In genomic region chr11:6410050-6410602, GRCm38 (mm10) we compare ENCODE assay signal across 14 mouse cellular contexts. TPM values are rescaled to one million over a fixed set of nuclear protein-coding genes. Genes with fewer than 3 reads are reported as not detected.
A peak's percentile ranks its signal among the peaks of the same experiment; 100 is the strongest.
DNase-seq lines count a peak whose midpoint lies in the region; ATAC-seq and TF ChIP-seq lines count a peak whose summit lies in the region.
"Had no signal": no experiment of that assay in that cellular context is flagged by ENCODE, and none has a peak within 500 bp of the region (broad histone marks: within the 10 kb centered on the region; RNA-seq: fewer than 3 reads in every experiment).

No protein-coding gene starts in this region.

- H3K4me3 ChIP-seq in hindbrain, embryonic 10.5 days, result no peak overlapping the region
- H3K4me3 ChIP-seq in hindbrain, embryonic 13.5 days, result no peak overlapping the region
- no peak overlapping the region for H3K4me3 ChIP-seq in thymus, adult 2 months (ENCODE audit: control insufficient read depth, insufficient read depth, low read length)
- no peak overlapping the region for H3K4me3 ChIP-seq in midbrain, embryonic 10.5 days
- H3K4me3 ChIP-seq: erythroblast, embryonic 14.5 days; lung, embryonic 15.5 days; midbrain, embryonic 15.5 days had no signal

- H3K9me3 ChIP-seq in hindbrain, embryonic 10.5 days, result no peaks in the 10 kb centered on the region
- no peaks in the 10 kb centered on the region for H3K9me3 ChIP-seq in hindbrain, embryonic 13.5 days
- H3K9me3 ChIP-seq in midbrain, embryonic 10.5 days (replicated peaks), result no peaks in the 10 kb centered on the region
- H3K9me3 ChIP-seq: lung, embryonic 15.5 days; midbrain, embryonic 15.5 days had no signal

- H3K27ac ChIP-seq in hindbrain, embryonic 10.5 days, result peak overlapping the region; percentile 53; the same call in 1 of the 2 replicates
- no peak overlapping the region for H3K27ac ChIP-seq in hindbrain, embryonic 13.5 days
- peak overlapping the region; percentile 87 for H3K27ac ChIP-seq in thymus, adult 2 months (ENCODE audit: control insufficient read depth, insufficient read depth, low read length)
- no peak overlapping the region for H3K27ac ChIP-seq in midbrain, embryonic 10.5 days (replicated peaks)
- H3K27ac ChIP-seq: lung, embryonic 15.5 days; midbrain, embryonic 15.5 days had no signal

- no peak overlapping the region for H3K4me2 ChIP-seq in hindbrain, embryonic 13.5 days
- H3K4me2 ChIP-seq: lung, embryonic 15.5 days; midbrain, embryonic 15.5 days had no signal

- no peaks in the 10 kb centered on the region for H3K27me3 ChIP-seq in hindbrain, embryonic 10.5 days (ENCODE audit: insufficient read depth, poor library complexity, severe bottlenecking)
- no peaks in the 10 kb centered on the region for H3K27me3 ChIP-seq in hindbrain, embryonic 13.5 days
- H3K27me3 ChIP-seq in thymus, adult 2 months (ENCODE audit: control insufficient read depth, insufficient read depth, low read length), result no peaks in the 10 kb centered on the region
- H3K27me3 ChIP-seq in midbrain, embryonic 10.5 days (ENCODE audit: low read depth, poor library complexity, severe bottlenecking), result no peaks in the 10 kb centered on the region
- H3K27me3 ChIP-seq: lung, embryonic 15.5 days; midbrain, embryonic 15.5 days had no signal

- H3K4me1 ChIP-seq in hindbrain, embryonic 10.5 days (replicated peaks), result peaks cover 31% of the 10 kb centered on the region
- peaks cover 22% of the 10 kb centered on the region for H3K4me1 ChIP-seq in hindbrain, embryonic 13.5 days (replicated peaks)
- peaks cover 46% of the 10 kb centered on the region for H3K4me1 ChIP-seq in thymus, adult 2 months (replicated peaks; ENCODE audit: control insufficient read depth, insufficient read depth, low read length)
- peaks cover 20% of the 10 kb centered on the region for H3K4me1 ChIP-seq in midbrain, embryonic 10.5 days

- no peak for ATAC-seq in hindbrain, embryonic 13.5 days (ENCODE audit: low FRiP score)
- ATAC-seq in CD4-positive, CD25-positive, alpha-beta regulatory T cell, adult 4 months, result peak; percentile 68
- ATAC-seq: midbrain, embryonic 15.5 days had no signal

- TF ChIP-seq CTCF in thymus, adult 2 months (IDR thresholded peaks at IDR 0.05; ENCODE audit: borderline replicate concordance, control insufficient read depth, extremely low read depth, insufficient read depth, low read length, poor library complexity), result no peak

- no peak for DNase-seq in hindbrain, embryonic 10.5 days (ENCODE audit: low spot score)
- peak; percentile 89 for DNase-seq in brain, adult 2 months (ENCODE audit: low read depth, low spot score)
- DNase-seq in thymus, adult 2 months, result peak; percentile 55
- DNase-seq in cerebellum, adult 11 months, result no peak
- DNase-seq in midbrain, embryonic 10.5 days (ENCODE audit: low spot score), result no peak
- DNase-seq: adrenal gland, postnatal 25 days; cerebellum, postnatal 14 days; kidney, postnatal 14 days; left cerebral cortex, postnatal 4 days had no signal

- peak; percentile 52; the same call in 1 of the 2 replicates for TF ChIP-seq POLR2A in thymus, adult 2 months (IDR thresholded peaks at IDR 0.05; ENCODE audit: control insufficient read depth, extremely low read depth, insufficient read depth, low read length, poor library complexity)

- WGBS in hindbrain, embryonic 10.5 days, result 51% methylated on average over 5 of the region's 5 CpGs
- WGBS in hindbrain, embryonic 13.5 days, result 41% methylated on average over 5 of the region's 5 CpGs
- 22% methylated on average over 5 of the region's 5 CpGs for WGBS in thymus, adult 2 months
- 66% methylated on average over 5 of the region's 5 CpGs for WGBS in midbrain, embryonic 10.5 days

- H3K9ac ChIP-seq in hindbrain, embryonic 13.5 days, result no peak overlapping the region
- H3K9ac ChIP-seq: lung, embryonic 15.5 days; midbrain, embryonic 15.5 days had no signal

- peaks cover 17% of the 10 kb centered on the region for H3K36me3 ChIP-seq in hindbrain, embryonic 10.5 days
- peaks cover 16% of the 10 kb centered on the region for H3K36me3 ChIP-seq in hindbrain, embryonic 13.5 days
- peaks cover under 1% of the 10 kb centered on the region for H3K36me3 ChIP-seq in thymus, adult 2 months (ENCODE audit: control insufficient read depth, insufficient read depth, low read length)
- peaks cover 17% of the 10 kb centered on the region for H3K36me3 ChIP-seq in midbrain, embryonic 10.5 days

RNA-seq across cellular contexts. Expression of gene Ppia, which starts 5.1 kb away (rescaled TPM):
- 5,657 and 6,044 TPM in 2 replicates for polyA plus RNA-seq in hindbrain, embryonic 10.5 days (2016; fragmentation: Nextera tagmentation; extraction: Ambion mirVana)
- polyA plus RNA-seq in hindbrain, embryonic 13.5 days (2015; fragmentation: Nextera tagmentation; extraction: Ambion mirVana), result 3,979 and 4,017 TPM in 2 replicates
- polyA plus RNA-seq in CD4-positive, CD25-positive, alpha-beta regulatory T cell, adult 4 months (2017; shearing (Covaris generic)), result 1,000 to 10,000 TPM; 2,528 to 2,595 TPM
- 1,363 and 1,486 TPM in 2 replicates for polyA plus RNA-seq in thymus, adult 2 months (2012; rRNA removed)
- 5,494 and 6,336 TPM in 2 replicates for polyA plus RNA-seq in midbrain, embryonic 10.5 days (2016; fragmentation: Nextera tagmentation; extraction: Ambion mirVana)

RNA-seq across cellular contexts. Expression of gene Zmiz2, which starts 21.3 kb away (rescaled TPM):
- polyA plus RNA-seq in hindbrain, embryonic 10.5 days (2016; fragmentation: Nextera tagmentation; extraction: Ambion mirVana), result 15.6 and 19.0 TPM in 2 replicates
- 29.2 and 31.9 TPM in 2 replicates for polyA plus RNA-seq in hindbrain, embryonic 13.5 days (2015; fragmentation: Nextera tagmentation; extraction: Ambion mirVana)
- 10 to 100 TPM; 46.5 to 67.2 TPM for polyA plus RNA-seq in CD4-positive, CD25-positive, alpha-beta regulatory T cell, adult 4 months (2017; shearing (Covaris generic))
- 137 and 187 TPM in 2 replicates for polyA plus RNA-seq in thymus, adult 2 months (2012; rRNA removed)
- polyA plus RNA-seq in midbrain, embryonic 10.5 days (2016; fragmentation: Nextera tagmentation; extraction: Ambion mirVana), result 13.8 and 18.6 TPM in 2 replicates

RNA-seq across cellular contexts. Expression of gene H2afv, which starts 34.1 kb away (rescaled TPM):
- polyA plus RNA-seq in hindbrain, embryonic 10.5 days (2016; fragmentation: Nextera tagmentation; extraction: Ambion mirVana), result 881 and 962 TPM in 2 replicates
- 381 and 387 TPM in 2 replicates for polyA plus RNA-seq in hindbrain, embryonic 13.5 days (2015; fragmentation: Nextera tagmentation; extraction: Ambion mirVana)
- 100 to 1,000 TPM; 147 to 164 TPM for polyA plus RNA-seq in CD4-positive, CD25-positive, alpha-beta regulatory T cell, adult 4 months (2017; shearing (Covaris generic))
- polyA plus RNA-seq in thymus, adult 2 months (2012; rRNA removed), result 163 and 178 TPM in 2 replicates
- polyA plus RNA-seq in midbrain, embryonic 10.5 days (2016; fragmentation: Nextera tagmentation; extraction: Ambion mirVana), result 961 and 1,033 TPM in 2 replicates

Comparison
In these comparisons a context has a peak if more than half of its experiments do, and no peak if none do; other contexts are left out.
1. H3K27ac ChIP-seq: peak in hindbrain, embryonic 10.5 days (single experiment) and thymus, adult 2 months (single experiment); none in hindbrain, embryonic 13.5 days (single experiment) and midbrain, embryonic 10.5 days (single experiment).
2. DNase-seq: peak in brain, adult 2 months (single experiment) and thymus, adult 2 months (single experiment); none in hindbrain, embryonic 10.5 days (single experiment), cerebellum, adult 11 months (single experiment) and midbrain, embryonic 10.5 days (single experiment).